In genomic region chr6:33992213-33993034, GRCm38 (mm10) we compare ENCODE assay signal across 11 mouse cellular contexts. TPM values are rescaled to one million over a fixed set of nuclear protein-coding genes. Genes with fewer than 3 reads are reported as not detected.
DNase-seq lines count a peak whose midpoint lies in the region; ATAC-seq lines count a peak whose summit lies in the region.
"Had no signal": no experiment of that assay in that cellular context is flagged by ENCODE, and none has a peak within 500 bp of the region (broad histone marks: within the 10 kb centered on the region; RNA-seq: fewer than 3 reads in every experiment).

No protein-coding gene starts in this region.

- DNase-seq in right cerebral cortex, postnatal 4 days = peak; percentile 15
- no peak for DNase-seq in right cerebral cortex, postnatal 36 days (ENCODE audit: low spot score in 2 of 2)
- peak; percentile 68 for DNase-seq in midbrain, embryonic 10.5 days (ENCODE audit: low spot score)
- DNase-seq in retina, embryonic 14.5 days (ENCODE audit: low spot score) = peak; percentile 71
- DNase-seq in urinary bladder, postnatal 36 days (ENCODE audit: low spot score in 2 of 2) = no peak
- no peak for DNase-seq in lung, postnatal 14 days
- no peak for DNase-seq in left cerebral cortex, postnatal 10 days (ENCODE audit: extremely low spot score in 1 of 2, low spot score in 2 of 2)
- DNase-seq: kidney, adult 2 months; liver, embryonic 13.5 days had no signal

- peak; percentile 82 for ATAC-seq in forebrain, embryonic 15.5 days (replicated peaks)

- 0 out of 2 replicates have a peak overlapping the region, but pooled peaks have one; percentile 14 for H3K9ac ChIP-seq in forebrain, embryonic 15.5 days (replicated peaks)
- H3K9ac ChIP-seq: heart, embryonic 15.5 days; liver, embryonic 13.5 days had no signal

- no peaks in the 10 kb centered on the region for H3K27me3 ChIP-seq in forebrain, embryonic 15.5 days
- no peaks in the 10 kb centered on the region for H3K27me3 ChIP-seq in midbrain, embryonic 10.5 days (ENCODE audit: low read depth, poor library complexity, severe bottlenecking)
- H3K27me3 ChIP-seq: heart, embryonic 15.5 days; liver, embryonic 13.5 days had no signal

- intact Hi-C loops in left cerebral cortex, postnatal 10 days (cut with DNase I) = no loop called here

- H3K9me3 ChIP-seq in forebrain, embryonic 15.5 days = no peaks in the 10 kb centered on the region
- H3K9me3 ChIP-seq in midbrain, embryonic 10.5 days (replicated peaks) = no peaks in the 10 kb centered on the region
- H3K9me3 ChIP-seq: heart, embryonic 15.5 days; liver, embryonic 13.5 days had no signal

- peak overlapping the region; percentile 18; the same call in 1 of the 2 replicates for H3K4me3 ChIP-seq in forebrain, embryonic 15.5 days
- H3K4me3 ChIP-seq in midbrain, embryonic 10.5 days = peak overlapping the region; percentile 32
- H3K4me3 ChIP-seq: heart, embryonic 15.5 days; liver, embryonic 13.5 days had no signal

- 26% methylated on average over 24 of the region's 24 CpGs for WGBS in forebrain, embryonic 15.5 days
- 37% methylated on average over 24 of the region's 24 CpGs for whole genome bisulfite sequencing in midbrain, embryonic 10.5 days

- H3K36me3 ChIP-seq in forebrain, embryonic 15.5 days = no peaks in the 10 kb centered on the region
- H3K36me3 ChIP-seq in midbrain, embryonic 10.5 days = no peaks in the 10 kb centered on the region
- H3K36me3 ChIP-seq: heart, embryonic 15.5 days; liver, embryonic 13.5 days had no signal

- peak overlapping the region; percentile 40 for H3K4me2 ChIP-seq in forebrain, embryonic 15.5 days (replicated peaks)
- H3K4me2 ChIP-seq: heart, embryonic 15.5 days; liver, embryonic 13.5 days had no signal

- H3K4me1 ChIP-seq in forebrain, embryonic 15.5 days = peaks cover 4% of the 10 kb centered on the region
- H3K4me1 ChIP-seq in midbrain, embryonic 10.5 days = peaks cover 24% of the 10 kb centered on the region
- H3K4me1 ChIP-seq: heart, embryonic 15.5 days; liver, embryonic 13.5 days had no signal

- peak overlapping the region; percentile 61 for H3K27ac ChIP-seq in forebrain, embryonic 15.5 days (replicated peaks)
- H3K27ac ChIP-seq in midbrain, embryonic 10.5 days (replicated peaks) = peak overlapping the region; percentile 63
- H3K27ac ChIP-seq: heart, embryonic 15.5 days; liver, embryonic 13.5 days had no signal

RNA-seq across cellular contexts. Expression of gene Lrguk, which starts 36.8 kb away (rescaled TPM):
- 0.98 and 1.2 TPM in 2 replicates for polyA plus RNA-seq in forebrain, embryonic 15.5 days (2015; fragmentation: Nextera tagmentation; extraction: Ambion mirVana)
- 1.1 and 1.3 TPM in 2 replicates for polyA plus RNA-seq in midbrain, embryonic 10.5 days (2016; fragmentation: Nextera tagmentation; extraction: Ambion mirVana)
- total RNA-seq in left cerebral cortex, postnatal 10 days (2021) = 1 to 10 TPM; 3.4 to 3.7 TPM

Comparison
In these comparisons a context has a peak if more than half of its experiments do, and no peak if none do; other contexts are left out.
1. DNase-seq: peak in right cerebral cortex, postnatal 4 days (single experiment), midbrain, embryonic 10.5 days (single experiment) and retina, embryonic 14.5 days (single experiment); none in right cerebral cortex, postnatal 36 days (0 of 2), urinary bladder, postnatal 36 days (0 of 2), lung, postnatal 14 days (single experiment) and left cerebral cortex, postnatal 10 days (0 of 2).